Mouse (Mus musculus) embryonic facial prominence, embryonic 15.5 days (tissue): ENCODE measurements around the gene Gm16405. TPM values are rescaled to one million over a fixed set of nuclear protein-coding genes. Genes with fewer than 3 reads are reported as not detected.
"Not testable (repeated sequence)": the region's sequence is repeated elsewhere in the genome, so short reads cannot be mapped to it uniquely, and the experiment has no call there.

Experiments used
- ATAC-seq: fragments of 200-750 bp; cut with Nextera tagmentation; 2 replicates; pipeline ENCODE4 v1.8.0; 2017; ENCODE audit warnings: low read depth, moderate TSS enrichment; ENCODE audit not compliant: insufficient number of reproducible peaks, low FRiP score, low TSS enrichment
- H3K27ac ChIP-seq: fragments of 300-500 bp; sonication (generic); replicated peaks from 2 replicates; pipeline ENCODE4 v1.5.1; 2015; ENCODE audit warnings: mild to moderate bottlenecking, inconsistent platforms
- H3K27me3 ChIP-seq: fragments of 300-500 bp; sonication (generic); 2 replicates; pipeline ENCODE4 v1.6.1; 2015; ENCODE audit warnings: inconsistent platforms
- H3K36me3 ChIP-seq: fragments of 300-500 bp; sonication (generic); 2 replicates; pipeline ENCODE4 v1.6.1; 2015; ENCODE audit warnings: mild to moderate bottlenecking, inconsistent platforms
- H3K4me1 ChIP-seq: fragments of 300-500 bp; sonication (generic); 2 replicates; pipeline ENCODE4 v1.6.1; 2015; ENCODE audit warnings: inconsistent platforms
- H3K4me2 ChIP-seq: fragments of 300-500 bp; sonication (generic); replicated peaks from 2 replicates; pipeline ENCODE4 v1.6.1; 2015; ENCODE audit warnings: mild to moderate bottlenecking, inconsistent platforms
- H3K4me3 ChIP-seq: fragments of 300-500 bp; sonication (generic); replicated peaks from 2 replicates; pipeline ENCODE4 v1.5.1; 2015; ENCODE audit warnings: mild to moderate bottlenecking, inconsistent platforms
- H3K9ac ChIP-seq: fragments of 300-500 bp; sonication (generic); 2 replicates; pipeline ENCODE4 v1.6.1; 2015; ENCODE audit warnings: inconsistent platforms
- H3K9me3 ChIP-seq: fragments of 300-500 bp; sonication (generic); replicated peaks from 2 replicates; pipeline ENCODE4 v1.6.1; 2016; ENCODE audit warnings: inconsistent platforms
- WGBS: fragments of 180-500 bp; shearing (Covaris S2); methylation state at CpG from one replicate; pipeline ENCODE4 v1.1.7; 2015; 5-methylcytosine and 5-hydroxymethylcytosine counted together
- polyA plus RNA-seq: library from polyadenylated mRNA; unstranded; fragments of >200 nt; fragmentation: Nextera tagmentation; extraction: Ambion mirVana; gene quantifications from 2 replicates; pipeline ENCODE4 v1.2.1, GENCODE M21; 2015

Gene Gm16405
- polyA plus RNA-seq, result not detected in 2 replicates

- H3K9ac ChIP-seq, H3K36me3 ChIP-seq, H3K27ac ChIP-seq, H3K4me2 ChIP-seq, H3K27me3 ChIP-seq, H3K4me1 ChIP-seq, ATAC-seq, H3K4me3 ChIP-seq, H3K9me3 ChIP-seq: not testable (repeated sequence)
- WGBS, result no CpG with 5 or more reads among the region's 7 CpGs
Measured at GRCm38 (mm10) chrX:54530908-54531307, at the start of gene Gm16405. Gene Gm16405, plus strand, starts transcription at chrX:54531208.

Other genes with a start within 250 kb of the Gm16405 start
- gene Gm16430, start 91.0 kb downstream of the Gm16405 start, polyA plus RNA-seq, result not detected in 2 replicates